18 mouse cellular contexts compared by ENCODE assay signal in genomic region chr14:59438505-59438904, GRCm38 (mm10). TPM values are rescaled to one million over a fixed set of nuclear protein-coding genes. Genes with fewer than 3 reads are reported as not detected.
DNase-seq lines count a peak whose midpoint lies in the region; ATAC-seq lines count a peak whose summit lies in the region.
"Had no signal": no experiment of that assay in that cellular context is flagged by ENCODE, and none has a peak within 500 bp of the region (broad histone marks: within the 10 kb centered on the region; RNA-seq: fewer than 3 reads in every experiment).

No protein-coding gene starts in this region.

- ATAC-seq in granulocyte monocyte progenitor cell, adult 5-6 weeks (replicated peaks; ENCODE audit: poor library complexity, severe bottlenecking), result peak; percentile 40
- ATAC-seq: midbrain, embryonic 13.5 days had no signal

- WGBS in macrophage (ENCODE audit: missing documents), result 4% methylated on average over 2 of the region's 2 CpGs

- H3K36me3 ChIP-seq in macrophage (ENCODE audit: inconsistent target), result 0 out of 2 replicates have a peak, but pooled peaks cover 5% of the 10 kb centered on the region
- H3K36me3 ChIP-seq: embryonic facial prominence, embryonic 12.5 days; hindbrain, embryonic 12.5 days; limb, embryonic 13.5 days; midbrain, embryonic 13.5 days; neural tube, embryonic 13.5 days had no signal

- H3K27ac ChIP-seq in macrophage, result peak overlapping the region; percentile 53
- H3K27ac ChIP-seq: embryonic facial prominence, embryonic 12.5 days; hindbrain, embryonic 12.5 days; limb, embryonic 13.5 days; midbrain, embryonic 13.5 days; neural tube, embryonic 13.5 days had no signal

- no peak overlapping the region for H3K4me3 ChIP-seq in macrophage (ENCODE audit: inconsistent target)
- H3K4me3 ChIP-seq: embryonic facial prominence, embryonic 12.5 days; hindbrain, embryonic 12.5 days; midbrain, embryonic 13.5 days had no signal

- DNase-seq in spleen, postnatal 36 days (ENCODE audit: low spot score in 2 of 2), result peak; percentile 17 to 43
- DNase-seq in spleen, postnatal 4 days (ENCODE audit: low spot score in 2 of 2), result no peak
- DNase-seq in adrenal gland, postnatal 10 days, result no peak
- DNase-seq in thymus, postnatal 25 days, result no peak
- no peak for DNase-seq in right cerebral cortex, postnatal 14 days
- DNase-seq: cerebellum, adult 11-12 months; cerebellum, postnatal 14 days; gastrocnemius, postnatal 25 days; kidney, adult 11 months; layer of hippocampus, adult 9-11 months; lung, embryonic 14.5 days had no signal

- peaks cover 86% of the 10 kb centered on the region for H3K79me2 ChIP-seq in macrophage (ENCODE audit: inconsistent target)

RNA-seq across cellular contexts. Expression of gene Setdb2, which starts 2.2 kb away (rescaled TPM):
- 17.0 and 17.3 TPM in 2 replicates for total RNA-seq in granulocyte monocyte progenitor cell, adult 5-6 weeks (2014; fragmentation: Nextera tagmentation)
- 26.6 and 28.9 TPM in 2 replicates for total RNA-seq in granulocyte monocyte progenitor cell, adult 5-6 weeks (2017)
- total RNA-seq in macrophage (2018; cell fraction: chromatin; rRNA removed), result 100 to 1,000 TPM in 14 of 26 experiments, 10 to 100 TPM in 12; 15.7 to 414 (median 146) TPM
- 10 to 100 TPM in 17 of 26 experiments, 1 to 10 TPM in 9; 5.3 to 49.3 (median 25.5) TPM for total RNA-seq in macrophage (2018; cell fraction: cytosol; rRNA removed)
- total RNA-seq in macrophage (2018; cell fraction: nucleus; rRNA removed), result 100 to 1,000 TPM in 13 of 26 experiments, 10 to 100 TPM in 13; 17.9 to 297 (median 96.8) TPM
- polyA plus RNA-seq in macrophage (2018), result 8.8 to 17.9 TPM (median 10.0 TPM) in 3 replicates
- 10 to 100 TPM in 1 of 2 experiments, 1 to 10 TPM in 1; 8.6 to 12.1 TPM for total RNA-seq in adrenal gland, postnatal 10 days (2021)

RNA-seq across cellular contexts. Expression of gene Cab39l, which starts 2.3 kb away (rescaled TPM):
- total RNA-seq in granulocyte monocyte progenitor cell, adult 5-6 weeks (2014; fragmentation: Nextera tagmentation), result 32.5 and 42.4 TPM in 2 replicates
- total RNA-seq in granulocyte monocyte progenitor cell, adult 5-6 weeks (2017), result 31.0 and 43.0 TPM in 2 replicates
- 10 to 100 TPM in 22 of 26 experiments, 1 to 10 TPM in 4; 5.9 to 75.8 (median 22.3) TPM for total RNA-seq in macrophage (2018; cell fraction: chromatin; rRNA removed)
- total RNA-seq in macrophage (2018; cell fraction: cytosol; rRNA removed), result 10 to 100 TPM; 24.2 to 39.9 (median 32.3) TPM
- 10 to 100 TPM in 23 of 26 experiments, 1 to 10 TPM in 3; 7.5 to 64.1 (median 21.9) TPM for total RNA-seq in macrophage (2018; cell fraction: nucleus; rRNA removed)
- polyA plus RNA-seq in macrophage (2018), result 25.1 to 26.2 TPM (median 26.0 TPM) in 3 replicates
- total RNA-seq in adrenal gland, postnatal 10 days (2021), result 10 to 100 TPM; 34.8 to 41.6 TPM

RNA-seq across cellular contexts. Expression of gene Phf11c, which starts 43.3 kb away (rescaled TPM):
- 2.4 and 2.6 TPM in 2 replicates for total RNA-seq in granulocyte monocyte progenitor cell, adult 5-6 weeks (2014; fragmentation: Nextera tagmentation)
- total RNA-seq in granulocyte monocyte progenitor cell, adult 5-6 weeks (2017), result 1.1 and 1.6 TPM in 2 replicates
- total RNA-seq in macrophage (2018; cell fraction: chromatin; rRNA removed), result 10 to 100 TPM in 20 of 26 experiments, 1 to 10 TPM in 6; 1.5 to 76.8 (median 26.1) TPM
- total RNA-seq in macrophage (2018; cell fraction: cytosol; rRNA removed), result 1 to 10 TPM in 14 of 26 experiments, under 1 TPM in 12; 0.28 to 5.1 (median 1.3) TPM
- 10 to 100 TPM in 20 of 26 experiments, 1 to 10 TPM in 6; 3.4 to 61.7 (median 21.1) TPM for total RNA-seq in macrophage (2018; cell fraction: nucleus; rRNA removed)
- polyA plus RNA-seq in macrophage (2018), result 0.56 to 2.1 TPM (median 0.87 TPM) in 3 replicates
- under 1 TPM; 0.81 to 0.97 TPM for total RNA-seq in adrenal gland, postnatal 10 days (2021)

Comparison
In these comparisons a context has a peak if more than half of its experiments do, and no peak if none do; other contexts are left out.
1. DNase-seq: peak in spleen, postnatal 36 days (2 of 2); none in spleen, postnatal 4 days (0 of 2), adrenal gland, postnatal 10 days (single experiment), thymus, postnatal 25 days (single experiment) and right cerebral cortex, postnatal 14 days (single experiment).